Mouse (Mus musculus) E14TG2a.4 (cell line): ENCODE results near the gene Ubiad1.

ENCODE experiments used
- CTCF ChIP-seq: conservative IDR thresholded peaks from 2 replicates; pipeline ENCODE4 v1.5.1; 2014; ENCODE audit warnings: low read length
- POU5F1 ChIP-seq: IDR thresholded peaks from 2 replicates; pipeline ENCODE4 v1.6.1; 2014; ENCODE audit warnings: low read length, borderline replicate concordance

- no peak for TF ChIP-seq CTCF
- TF ChIP-seq POU5F1 = no peak
These were observed 19.7 kb upstream of the Ubiad1 start for GRCm38 (mm10) chr4:148464301-148464700.
